In genomic region chr10:77209261-77209660, GRCm38 (mm10) we compare ENCODE assay signal across 15 mouse cellular contexts. TPM values are rescaled to one million over a fixed set of nuclear protein-coding genes. Genes with fewer than 3 reads are reported as not detected.
DNase-seq lines count a peak whose midpoint lies in the region; ATAC-seq and TF ChIP-seq lines count a peak whose summit lies in the region.
"Had no signal": no experiment of that assay in that cellular context is flagged by ENCODE, and none has a peak within 500 bp of the region (broad histone marks: within the 10 kb centered on the region; RNA-seq: fewer than 3 reads in every experiment).

No protein-coding gene starts in this region.

- no peak for ATAC-seq in heart, embryonic 13.5 days (ENCODE audit: extremely low read depth, insufficient number of reproducible peaks, low FRiP score, low TSS enrichment)
- ATAC-seq in liver, embryonic 13.5 days (ENCODE audit: low read depth): no peak
- no peak for ATAC-seq in liver, embryonic 11.5 days (replicated peaks; ENCODE audit: low FRiP score)
- no peak for ATAC-seq in kidney, postnatal 0 days (replicated peaks; ENCODE audit: low FRiP score, low read depth)

- WGBS in heart, embryonic 13.5 days: 70% methylated on average over 5 of the region's 5 CpGs
- WGBS in liver, embryonic 13.5 days (ENCODE audit: insufficient replicate concordance): 84% methylated on average over 5 of the region's 5 CpGs
- 67% methylated on average over 5 of the region's 5 CpGs for WGBS in liver, embryonic 11.5 days
- WGBS in kidney, postnatal 0 days: 60% methylated on average over 5 of the region's 5 CpGs
- WGBS in macrophage (ENCODE audit: missing documents): 89% methylated on average over 5 of the region's 5 CpGs

- DNase-seq in heart, postnatal 25 days (ENCODE audit: low spot score): no peak
- no peak for DNase-seq in liver, embryonic 13.5 days
- no peak for DNase-seq in liver, embryonic 11.5 days (ENCODE audit: low spot score)
- DNase-seq in kidney, postnatal 0 days (ENCODE audit: low spot score): no peak
- no peak for DNase-seq in spleen, adult 12 weeks (ENCODE audit: low spot score)
- DNase-seq: cerebellum, postnatal 36 days; lung, postnatal 10 days; thymus, adult 2 months had no signal

- H3K9me3 ChIP-seq in heart, embryonic 13.5 days: no peaks in the 10 kb centered on the region
- H3K9me3 ChIP-seq in liver, embryonic 13.5 days (replicated peaks): no peaks in the 10 kb centered on the region
- no peaks in the 10 kb centered on the region for H3K9me3 ChIP-seq in liver, embryonic 11.5 days (ENCODE audit: control insufficient read depth, low read length)
- no peaks in the 10 kb centered on the region for H3K9me3 ChIP-seq in kidney, postnatal 0 days (replicated peaks; ENCODE audit: low read length)
- H3K9me3 ChIP-seq: embryonic facial prominence, embryonic 12.5 days; hindbrain, embryonic 15.5 days; limb, embryonic 13.5 days had no signal

- H3K9ac ChIP-seq in heart, embryonic 13.5 days: no peak overlapping the region; the same call in 1 of the 2 replicates
- 0 out of 2 replicates have a peak overlapping the region, but pooled peaks have one; percentile 26 for H3K9ac ChIP-seq in liver, embryonic 13.5 days
- no peak overlapping the region for H3K9ac ChIP-seq in liver, embryonic 11.5 days (ENCODE audit: low read depth, low read length)
- no peak overlapping the region for H3K9ac ChIP-seq in kidney, postnatal 0 days (ENCODE audit: low read depth, low read length)
- H3K9ac ChIP-seq: embryonic facial prominence, embryonic 12.5 days; hindbrain, embryonic 15.5 days; limb, embryonic 13.5 days had no signal

- intact Hi-C loops in heart, postnatal 25 days (cut with DNase I): no loop called here

- H3K4me1 ChIP-seq in heart, embryonic 13.5 days: peaks cover 72% of the 10 kb centered on the region
- peaks cover 65% of the 10 kb centered on the region for H3K4me1 ChIP-seq in liver, embryonic 13.5 days (replicated peaks)
- peaks cover 38% of the 10 kb centered on the region for H3K4me1 ChIP-seq in liver, embryonic 11.5 days (replicated peaks; ENCODE audit: control insufficient read depth, insufficient read depth, low read length)
- H3K4me1 ChIP-seq in kidney, postnatal 0 days (replicated peaks; ENCODE audit: insufficient read depth, low read length): peaks cover 15% of the 10 kb centered on the region
- H3K4me1 ChIP-seq: hindbrain, embryonic 15.5 days had no signal

- H3K4me2 ChIP-seq in heart, embryonic 13.5 days: no peak overlapping the region
- no peak overlapping the region for H3K4me2 ChIP-seq in liver, embryonic 13.5 days
- no peak overlapping the region for H3K4me2 ChIP-seq in liver, embryonic 11.5 days
- H3K4me2 ChIP-seq in kidney, postnatal 0 days (ENCODE audit: low read length): no peak overlapping the region
- H3K4me2 ChIP-seq: embryonic facial prominence, embryonic 12.5 days; hindbrain, embryonic 15.5 days; limb, embryonic 13.5 days; midbrain, embryonic 11.5 days had no signal

- H3K27ac ChIP-seq in heart, embryonic 13.5 days (replicated peaks): peak overlapping the region; percentile 32; the same call in 1 of the 2 replicates
- H3K27ac ChIP-seq in liver, embryonic 13.5 days: peak overlapping the region; percentile 47
- no peak overlapping the region for H3K27ac ChIP-seq in liver, embryonic 11.5 days (ENCODE audit: low read depth, low read length)
- H3K27ac ChIP-seq in kidney, postnatal 0 days: peak overlapping the region; percentile 15; the same call in 1 of the 2 replicates
- H3K27ac ChIP-seq in macrophage: 0 out of 2 replicates have a peak overlapping the region, but pooled peaks have one; percentile 0
- H3K27ac ChIP-seq: embryonic facial prominence, embryonic 12.5 days; hindbrain, embryonic 15.5 days; limb, embryonic 13.5 days had no signal

- H3K27me3 ChIP-seq in heart, embryonic 13.5 days (replicated peaks): no peaks in the 10 kb centered on the region
- no peaks in the 10 kb centered on the region; the same call in 1 of the 2 replicates for H3K27me3 ChIP-seq in liver, embryonic 13.5 days
- no peaks in the 10 kb centered on the region for H3K27me3 ChIP-seq in liver, embryonic 11.5 days (replicated peaks; ENCODE audit: control insufficient read depth, insufficient read depth, low read length)
- no peaks in the 10 kb centered on the region for H3K27me3 ChIP-seq in kidney, postnatal 0 days (ENCODE audit: insufficient read depth, low read length)
- H3K27me3 ChIP-seq: embryonic facial prominence, embryonic 12.5 days; hindbrain, embryonic 15.5 days; limb, embryonic 13.5 days had no signal

- H3K36me3 ChIP-seq in heart, embryonic 13.5 days: no peaks in the 10 kb centered on the region
- H3K36me3 ChIP-seq in liver, embryonic 13.5 days: no peaks in the 10 kb centered on the region
- no peaks in the 10 kb centered on the region for H3K36me3 ChIP-seq in liver, embryonic 11.5 days (ENCODE audit: control insufficient read depth, insufficient read depth, low read length)
- H3K36me3 ChIP-seq in kidney, postnatal 0 days (ENCODE audit: insufficient read depth, low read length): no peaks in the 10 kb centered on the region
- H3K36me3 ChIP-seq in macrophage (ENCODE audit: inconsistent target): no peaks in the 10 kb centered on the region
- H3K36me3 ChIP-seq: hindbrain, embryonic 15.5 days; limb, embryonic 13.5 days had no signal

- H3K79me2 ChIP-seq in macrophage (ENCODE audit: inconsistent target): no peaks in the 10 kb centered on the region

- no peak for TF ChIP-seq CTCF in kidney, postnatal 0 days (IDR thresholded peaks at IDR 0.05; ENCODE audit: low read depth)

- H3K4me3 ChIP-seq in heart, embryonic 13.5 days: no peak overlapping the region
- no peak overlapping the region for H3K4me3 ChIP-seq in liver, embryonic 13.5 days (replicated peaks)
- no peak overlapping the region for H3K4me3 ChIP-seq in liver, embryonic 11.5 days (ENCODE audit: low read depth, low read length)
- H3K4me3 ChIP-seq in kidney, postnatal 0 days (replicated peaks; ENCODE audit: low read depth, low read length): no peak overlapping the region
- no peak overlapping the region for H3K4me3 ChIP-seq in macrophage (ENCODE audit: inconsistent target)
- H3K4me3 ChIP-seq: embryonic facial prominence, embryonic 12.5 days; hindbrain, embryonic 15.5 days; limb, embryonic 13.5 days; myocyte had no signal

RNA-seq across cellular contexts. Expression of gene Col18a1, which starts 42.9 kb away (rescaled TPM):
- 143 and 155 TPM in 2 replicates for polyA plus RNA-seq in heart, embryonic 13.5 days (2015; fragmentation: Nextera tagmentation; extraction: Ambion mirVana)
- 10 to 100 TPM; 13.0 to 15.3 TPM for total RNA-seq in heart, postnatal 25 days (2021)
- 29.7 and 36.3 TPM in 2 replicates for polyA plus RNA-seq in liver, embryonic 13.5 days (2015; fragmentation: Nextera tagmentation; extraction: Ambion mirVana)
- polyA plus RNA-seq in liver, embryonic 11.5 days (2014; fragmentation: Nextera tagmentation; extraction: Ambion mirVana): 55.3 and 60.2 TPM in 2 replicates
- polyA plus RNA-seq in kidney, postnatal 0 days (2015; fragmentation: Nextera tagmentation; extraction: Ambion mirVana): 178 and 197 TPM in 2 replicates
- 10 to 100 TPM in 6 of 26 experiments, 1 to 10 TPM in 11, under 1 TPM in 8, not detected in 1; 0.21 to 92.0 (median 4.3) TPM for total RNA-seq in macrophage (2018; cell fraction: chromatin; rRNA removed)
- total RNA-seq in macrophage (2018; cell fraction: cytosol; rRNA removed): 1 to 10 TPM in 22 of 26 experiments, under 1 TPM in 4; 0.75 to 6.8 (median 2.5) TPM
- 10 to 100 TPM in 2 of 26 experiments, 1 to 10 TPM in 24; 1.3 to 32.2 (median 4.7) TPM for total RNA-seq in macrophage (2018; cell fraction: nucleus; rRNA removed)
- polyA plus RNA-seq in macrophage (2018): 1.1 to 15.2 TPM (median 3.7 TPM) in 3 replicates

RNA-seq across cellular contexts. Expression of gene Pofut2, which starts 49.8 kb away (rescaled TPM):
- polyA plus RNA-seq in heart, embryonic 13.5 days (2015; fragmentation: Nextera tagmentation; extraction: Ambion mirVana): 120 and 122 TPM in 2 replicates
- total RNA-seq in heart, postnatal 25 days (2021): 10 to 100 TPM; 39.9 to 45.1 TPM
- 29.7 and 30.2 TPM in 2 replicates for polyA plus RNA-seq in liver, embryonic 13.5 days (2015; fragmentation: Nextera tagmentation; extraction: Ambion mirVana)
- polyA plus RNA-seq in liver, embryonic 11.5 days (2014; fragmentation: Nextera tagmentation; extraction: Ambion mirVana): 66.8 and 71.9 TPM in 2 replicates
- polyA plus RNA-seq in kidney, postnatal 0 days (2015; fragmentation: Nextera tagmentation; extraction: Ambion mirVana): 96.9 and 104 TPM in 2 replicates
- total RNA-seq in macrophage (2018; cell fraction: chromatin; rRNA removed): 100 to 1,000 TPM in 9 of 26 experiments, 10 to 100 TPM in 17; 27.2 to 323 (median 74.2) TPM
- 10 to 100 TPM; 30.4 to 85.8 (median 50.3) TPM for total RNA-seq in macrophage (2018; cell fraction: cytosol; rRNA removed)
- 100 to 1,000 TPM in 5 of 26 experiments, 10 to 100 TPM in 21; 37.1 to 164 (median 63.5) TPM for total RNA-seq in macrophage (2018; cell fraction: nucleus; rRNA removed)
- 44.9 to 65.4 TPM (median 49.4 TPM) in 3 replicates for polyA plus RNA-seq in macrophage (2018)
